Mouse (Mus musculus) CH12.LX (cell line): ENCODE results near the gene Fam71e2. TPM values are rescaled to one million over a fixed set of nuclear protein-coding genes. Genes with fewer than 3 reads are reported as not detected.

ENCODE experiments used
- DNase-seq: peaks from one replicate; pipeline ENCODE4 v3.0.0-alpha.2; 2013; ENCODE audit errors: extremely low read depth
- H3K27ac ChIP-seq: 2 replicates; pipeline ENCODE4 v1.5.1; 2012; ENCODE audit warnings: low read depth, mild to moderate bottlenecking, control low read depth, moderate library complexity; ENCODE audit not compliant: insufficient read depth
- H3K27me3 ChIP-seq: replicated peaks from 2 replicates; pipeline ENCODE3; 2012; ENCODE audit warnings: inconsistent platforms
- H3K36me3 ChIP-seq, 2 experiments: replicated peaks in 1 of 2; 2 replicates each; pipeline versions ENCODE3 to v1.6.1; 2012; ENCODE audit warnings: inconsistent platforms in 1 of 2, low read length in 1 of 2, mild to moderate bottlenecking in 1 of 2, mixed read lengths in 1 of 2, moderate library complexity in 1 of 2; ENCODE audit not compliant: control insufficient read depth in 1 of 2, insufficient read depth in 1 of 2
- H3K4me1 ChIP-seq, 2 experiments: 2 replicates each; pipeline ENCODE4 v1.6.1; 2012; ENCODE audit warnings: inconsistent platforms in 1 of 2, moderate library complexity in 1 of 2; ENCODE audit not compliant: insufficient read depth in 2 of 2, control insufficient read depth in 1 of 2
- H3K4me2 ChIP-seq: 2 replicates; pipeline ENCODE4 v1.6.1; 2012; ENCODE audit warnings: low read depth, mild to moderate bottlenecking, control low read depth; ENCODE audit not compliant: poor library complexity, insufficient read depth, severe bottlenecking
- H3K4me3 ChIP-seq, 3 experiments: fragments of 150-350 bp in 1 of 3; sonication (generic) in 1 of 3; replicated peaks in 1 of 3; 2 replicates each; pipeline versions ENCODE3 to v1.5.1; 2011 to 2012; ENCODE audit warnings: low read depth in 2 of 3, low read length in 2 of 3, mild to moderate bottlenecking in 2 of 3, moderate library complexity in 2 of 3, control low read depth in 1 of 3, improper control_type of control experiment in 1 of 3, inconsistent platforms in 1 of 3, mixed read lengths in 1 of 3; ENCODE audit not compliant: poor library complexity in 1 of 3
- H3K79me2 ChIP-seq: replicated peaks from 2 replicates; pipeline ENCODE4 v1.6.1; 2012; ENCODE audit warnings: mild to moderate bottlenecking, moderate library complexity; ENCODE audit not compliant: control insufficient read depth, poor library complexity, insufficient read depth, severe bottlenecking; ENCODE audit errors: extremely low read depth
- H3K9ac ChIP-seq: 2 replicates; pipeline ENCODE4 v1.6.1; 2012; ENCODE audit warnings: low read depth, mild to moderate bottlenecking, control low read depth, moderate library complexity; ENCODE audit not compliant: insufficient read depth
- H3K9me3 ChIP-seq: replicated peaks from 2 replicates; pipeline ENCODE3; 2012; ENCODE audit warnings: low read length, inconsistent platforms, mixed read lengths
- CHD2 ChIP-seq: IDR thresholded peaks from 2 replicates; pipeline ENCODE4 v1.6.1; 2011; ENCODE audit warnings: low read length, improper control_type of control experiment
- CTCF ChIP-seq, 2 experiments: IDR thresholded peaks in 1 of 2; conservative IDR thresholded peaks in 1 of 2; 2 replicates each; pipeline ENCODE4 v1.5.1; 2011 to 2012; ENCODE audit warnings: low read depth in 2 of 2, low read length in 2 of 2, improper control_type of control experiment in 1 of 2, inconsistent platforms in 1 of 2, mild to moderate bottlenecking in 1 of 2, moderate library complexity in 1 of 2
- E2F4 ChIP-seq: IDR thresholded peaks from 2 replicates; pipeline ENCODE4 v1.6.1; 2011; ENCODE audit warnings: low read depth, low read length, improper control_type of control experiment; ENCODE audit not compliant: insufficient replicate concordance
- ELF1 ChIP-seq: IDR thresholded peaks from 2 replicates; pipeline ENCODE4 v1.6.1; 2014; ENCODE audit warnings: low read depth, mild to moderate bottlenecking, inconsistent platforms, low read length, improper control_type of control experiment
- ETS1 ChIP-seq: conservative IDR thresholded peaks from 2 replicates; pipeline ENCODE4 v1.6.1; 2012; ENCODE audit warnings: low read depth, mild to moderate bottlenecking, inconsistent platforms, low read length, improper control_type of control experiment, moderate library complexity
- GABPA ChIP-seq: IDR thresholded peaks from 2 replicates; pipeline ENCODE4 v1.6.1; 2012; ENCODE audit warnings: low read depth, low read length, improper control_type of control experiment, inconsistent platforms; ENCODE audit not compliant: insufficient replicate concordance
- JUN ChIP-seq: IDR thresholded peaks from 2 replicates; pipeline ENCODE4 v1.6.1; 2011; ENCODE audit warnings: low read depth, mild to moderate bottlenecking, low read length, improper control_type of control experiment, moderate library complexity; ENCODE audit not compliant: insufficient read depth
- MAFK ChIP-seq: IDR thresholded peaks from 2 replicates; pipeline ENCODE4 v1.6.1; 2011; ENCODE audit warnings: low read length, improper control_type of control experiment; ENCODE audit not compliant: insufficient replicate concordance
- MAX ChIP-seq: IDR thresholded peaks from 2 replicates; pipeline ENCODE4 v1.6.1; 2011; ENCODE audit warnings: low read length, improper control_type of control experiment
- MAZ ChIP-seq: IDR thresholded peaks from 2 replicates; pipeline ENCODE4 v1.6.1; 2012; ENCODE audit warnings: low read depth, mild to moderate bottlenecking, inconsistent platforms, low read length, improper control_type of control experiment, moderate library complexity
- MXI1 ChIP-seq: IDR thresholded peaks from 2 replicates; pipeline ENCODE4 v1.6.1; 2011; ENCODE audit warnings: mild to moderate bottlenecking, low read depth, low read length, improper control_type of control experiment
- MYC ChIP-seq: IDR thresholded peaks from 2 replicates; pipeline ENCODE4 v1.6.1; 2011; ENCODE audit warnings: low read depth, mild to moderate bottlenecking, improper control_type of control experiment, low read length
- NELFE ChIP-seq: IDR thresholded peaks from 2 replicates; pipeline ENCODE4 v1.6.1; 2011; ENCODE audit warnings: low read depth, low read length, improper control_type of control experiment
- NRF1 ChIP-seq: IDR thresholded peaks from 2 replicates; pipeline ENCODE4 v1.6.1; 2014; ENCODE audit warnings: low read depth, mild to moderate bottlenecking, inconsistent platforms, low read length, improper control_type of control experiment, moderate library complexity
- POLR2AphosphoS2 ChIP-seq: IDR thresholded peaks from 2 replicates; pipeline ENCODE4 v1.6.1; 2011; ENCODE audit warnings: low read depth, low read length, improper control_type of control experiment
- RAD21 ChIP-seq: IDR thresholded peaks from 2 replicates; pipeline ENCODE4 v1.6.1; 2011; ENCODE audit warnings: low read depth, mild to moderate bottlenecking, low read length, improper control_type of control experiment, moderate library complexity
- RCOR1 ChIP-seq: conservative IDR thresholded peaks from 2 replicates; pipeline ENCODE4 v1.6.1; 2012; ENCODE audit warnings: low read depth, mild to moderate bottlenecking, inconsistent platforms, low read length, improper control_type of control experiment
- SIN3A ChIP-seq: IDR thresholded peaks from 2 replicates; pipeline ENCODE4 v1.6.1; 2012; ENCODE audit warnings: low read length, improper control_type of control experiment, inconsistent platforms
- SMC3 ChIP-seq: IDR thresholded peaks from 2 replicates; pipeline ENCODE4 v1.6.1; 2011; ENCODE audit warnings: low read depth, low read length, improper control_type of control experiment
- TCF12 ChIP-seq: IDR thresholded peaks from 2 replicates; pipeline ENCODE4 v1.6.1; 2014; ENCODE audit warnings: low read depth, mild to moderate bottlenecking, inconsistent platforms, low read length, improper control_type of control experiment
- UBTF ChIP-seq: IDR thresholded peaks from 2 replicates; pipeline ENCODE4 v1.6.1; 2012; ENCODE audit warnings: low read depth, mild to moderate bottlenecking, inconsistent platforms, low read length, improper control_type of control experiment, moderate library complexity
- ZMIZ1 ChIP-seq: IDR thresholded peaks from 2 replicates; pipeline ENCODE4 v1.6.1; 2012; ENCODE audit warnings: low read depth, mild to moderate bottlenecking, inconsistent platforms, low read length, improper control_type of control experiment
- ZNF384 ChIP-seq: IDR thresholded peaks from 2 replicates; pipeline ENCODE4 v1.6.1; 2012; ENCODE audit warnings: low read depth, low read length, improper control_type of control experiment, inconsistent platforms
- dilution Hi-C: fragments of 300-500 bp; cut with MboI; formaldehyde crosslinking; loops from 2 replicates; pipeline ENCODE4 v1.14.3; 2020; ENCODE audit warnings: low sequenced_read_pairs; ENCODE audit not compliant: extremely low pct_unique_long_range_greater_than_20kb, extremely low pct_ligation_motif_present
- in situ Hi-C: fragments of 300-500 bp; cut with MboI; formaldehyde crosslinking; loops from 3 replicates; pipeline ENCODE4 v1.14.3; 2019; ENCODE audit warnings: low sequenced_read_pairs, low pct_ligation_motif_present, low pct_unique_long_range_greater_than_20kb, mixed read lengths
- polyA plus RNA-seq: library from polyadenylated mRNA; unstranded; fragments of >175 nt; gene quantifications from 2 replicates; pipeline ENCODE4 v1.2.1, GENCODE M21; 2012; ENCODE audit warnings: low read depth; ENCODE audit not compliant: insufficient read length
- total RNA-seq, 2 experiments: library from RNA; depleted of rRNA; stranded (reverse); fragments of 300-350 nt in 1 of 2; fragments of >200 nt in 1 of 2; gene quantifications; 2 replicates each; pipeline ENCODE4 v1.2.3; 2012 to 2014

Gene Fam71e2
- total RNA-seq (2012; rRNA removed) (not detected in 2 replicates), total RNA-seq (2014; rRNA removed) (not detected in 2 replicates), polyA plus RNA-seq (not detected in 2 replicates)

GRCm38 (mm10) chr7:4771202-4771601 lies at the start of gene Fam71e2:
Gene Fam71e2 (minus strand): TSS chr7:4771302.
- no peak for DNase-seq
- Histone ChIP-seq H3K79me2 (no peaks in the 10 kb centered on the region), H3K36me3 (no peaks in the 10 kb centered on the region), H3K27ac (no peak within 1 kb of the TSS)
- TF ChIP-seq SMC3: no peak
- TF ChIP-seq MYC: no peak
- TF ChIP-seq NELFE: no peak
- no peak for TF ChIP-seq CHD2
- no peak for TF ChIP-seq NRF1
- no peak for TF ChIP-seq UBTF
- no peak for TF ChIP-seq ZNF384
- TF ChIP-seq GABPA: no peak
- TF ChIP-seq MAFK: no peak
- TF ChIP-seq E2F4: no peak
- TF ChIP-seq ZMIZ1: no peak
- no peak for TF ChIP-seq POLR2AphosphoS2
- no peak for TF ChIP-seq MXI1
- TF ChIP-seq CTCF (conservative IDR thresholded peaks at IDR 0.05 in 1 of 2, IDR thresholded peaks at IDR 0.05 in 1 of 2; ENCODE audit: low read depth in 2 of 2, low read length in 2 of 2): no peak
- TF ChIP-seq RAD21: no peak
- TF ChIP-seq, all 38 proteins: peak for 0
- no peak within 1 kb of the TSS for H3K9ac ChIP-seq
- in situ Hi-C loops: no loop called here
- no peaks in the 10 kb centered on the region for H3K9me3 ChIP-seq
- H3K4me2 ChIP-seq: no peak within 1 kb of the TSS
- H3K4me3 ChIP-seq: no peak within 1 kb of the TSS
- peaks cover 13% of the 10 kb centered on the region for H3K27me3 ChIP-seq
- H3K4me1 ChIP-seq: no peaks in the 10 kb centered on the region; a peak in 1 of 4 replicates
- dilution Hi-C loops: no loop called here

DNA sequence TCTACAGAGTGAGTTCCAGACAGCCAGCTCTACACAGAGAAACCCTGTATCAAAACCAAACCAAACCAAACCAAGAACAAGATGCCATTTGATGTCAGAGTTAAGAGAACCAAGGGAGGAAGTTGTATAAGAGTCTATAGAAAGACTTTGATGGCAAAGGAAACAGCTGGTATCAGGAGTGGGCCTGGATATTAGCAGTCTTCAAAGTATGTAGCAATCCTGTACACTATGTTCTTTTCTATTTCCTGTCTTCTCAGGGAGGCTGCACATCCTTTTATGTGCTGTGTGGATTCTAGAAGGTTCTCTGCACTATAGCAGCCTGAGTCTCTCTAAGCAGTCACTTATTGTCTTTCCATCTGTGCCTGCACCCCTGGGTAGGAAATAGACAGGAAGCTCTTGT lies 45.5 kb upstream of the Fam71e2 start:
- Histone ChIP-seq H3K79me2 (peaks cover 11% of the 10 kb centered on the region), H3K9me3 (no peaks in the 10 kb centered on the region), H3K4me2 (no peak overlapping the region), H3K9ac (no peak overlapping the region), H3K4me3 (no peak overlapping the region), H3K27ac (no peak overlapping the region), H3K36me3 (peaks cover 0 to 13% of the 10 kb centered on the region in 2 experiments), H3K4me1 (peaks cover 3 to 10% of the 10 kb centered on the region in 2 experiments; a peak in 3 of 4 replicates), H3K27me3 (no peaks in the 10 kb centered on the region)
- in situ Hi-C loops: no loop called here
- TF ChIP-seq ETS1: no peak
- no peak for TF ChIP-seq SIN3A
- no peak for TF ChIP-seq ELF1
- no peak for TF ChIP-seq MAZ
- no peak for TF ChIP-seq MYC
- no peak for TF ChIP-seq JUN
- TF ChIP-seq RCOR1: no peak
- no peak for TF ChIP-seq TCF12
- no peak for TF ChIP-seq MAX
- dilution Hi-C loops: no loop called here
- DNase-seq: no peak
